Mouse (Mus musculus) bone marrow macrophage, adult 2 months (primary cell): ENCODE measurements around the gene Trim30c.

Experiments
- CTCF ChIP-seq: IDR thresholded peaks from 2 replicates; pipeline ENCODE4 v1.5.1; 2012; ENCODE audit warnings: low read depth, mild to moderate bottlenecking, low read length, moderate library complexity
- POLR2A ChIP-seq: IDR thresholded peaks from 2 replicates; pipeline ENCODE4 v1.6.1; 2012; ENCODE audit warnings: mild to moderate bottlenecking, low read depth, low read length, borderline replicate concordance

DNA sequence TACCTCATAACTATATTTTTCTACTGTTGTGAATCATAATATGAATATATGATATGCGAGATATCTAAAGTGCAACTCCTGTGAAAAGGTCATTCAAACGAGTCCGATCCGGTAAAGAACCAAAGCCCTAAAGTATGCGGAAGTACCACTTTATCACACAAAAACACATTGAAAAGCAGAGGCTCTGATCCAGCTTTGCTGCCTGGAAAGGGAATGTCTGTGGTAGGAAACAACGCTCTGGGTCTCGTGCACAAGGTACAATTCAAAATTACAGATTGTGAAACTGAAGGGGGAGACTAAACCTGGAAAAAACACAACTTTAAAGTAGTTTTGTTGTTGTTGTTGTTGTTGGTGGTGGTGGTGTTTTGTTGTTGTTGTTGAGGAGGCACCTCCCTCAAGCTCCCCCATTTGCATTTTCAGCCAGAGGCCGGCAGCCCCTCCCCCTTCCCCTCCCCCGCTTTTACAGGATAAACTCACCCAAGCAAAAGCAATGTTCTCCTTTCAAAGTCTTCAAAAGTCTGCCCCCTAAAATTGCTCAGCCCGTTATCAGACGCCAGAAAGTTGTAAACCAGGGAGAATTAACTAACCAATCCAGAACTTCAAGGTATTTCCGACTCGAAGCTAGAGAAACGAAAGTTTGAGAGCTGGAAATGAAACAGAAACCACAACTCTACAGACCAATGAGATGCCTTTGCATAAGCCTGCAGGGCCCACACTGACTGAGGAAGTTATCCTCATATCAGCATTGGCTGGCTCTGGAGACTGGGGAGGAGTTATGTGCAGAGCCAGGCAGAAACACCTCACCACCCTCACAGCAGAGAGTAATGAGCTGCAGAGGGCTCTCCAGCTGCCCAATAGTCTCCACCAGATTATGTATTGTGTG, 47.7 kb downstream of the Trim30c start, which contains the start of gene Trim12c:
- TF ChIP-seq CTCF (no peak), POLR2A (no peak)
